Mouse (Mus musculus) cerebellum, adult 11 months (tissue): Measurements from ENCODE around the gene Scoc.
"Not testable (repeated sequence)": the region's sequence is repeated elsewhere in the genome, so short reads cannot be mapped to it uniquely, and the experiment has no call there.

Source experiments
- DNase-seq: peaks from one replicate; pipeline ENCODE4 v3.0.0; 2022

Gene Scoc

GRCm38 (mm10) chr8:83458222-83458621, at the start of gene Scoc:
Scoc (minus strand) TSS chr8:83458391.
- DNase-seq = no peak

GRCm38 (mm10) chr8:83459606-83460005, 1.4 kb upstream of the Scoc start:
- DNase-seq = no peak

- no peak for DNase-seq
These were observed 1.1 kb downstream of the Scoc start for GRCm38 (mm10) chr8:83457121-83457520.

- DNase-seq = no peak
These were observed 7.1 kb downstream of the Scoc start for GRCm38 (mm10) chr8:83451056-83451455.

- no peak for DNase-seq
These were observed 8.2 kb downstream of the Scoc start for GRCm38 (mm10) chr8:83449960-83450359.

- no peak for DNase-seq
These were observed 15.2 kb downstream of the Scoc start for GRCm38 (mm10) chr8:83443052-83443400.

GRCm38 (mm10) chr8:83442243-83443051, 15.7 kb downstream of the Scoc start:
- DNase-seq = peak; percentile 97

GRCm38 (mm10) chr8:83441656-83442242, 16.4 kb downstream of the Scoc start:
- DNase-seq = no peak

GRCm38 (mm10) chr8:83437077-83437476, 21.1 kb downstream of the Scoc start:
- DNase-seq = no peak

GRCm38 (mm10) chr8:83429071-83429524, 29.1 kb downstream of the Scoc start:
- DNase-seq = no peak

GRCm38 (mm10) chr8:83428621-83429020, 29.6 kb downstream of the Scoc start:
- DNase-seq = not testable (repeated sequence)

GRCm38 (mm10) chr8:83426949-83427348, 31.2 kb downstream of the Scoc start:
- DNase-seq = no peak

- no peak for DNase-seq
These were observed 32.0 kb downstream of the Scoc start for GRCm38 (mm10) chr8:83426104-83426759.

GRCm38 (mm10) chr8:83425202-83425601, 33.0 kb downstream of the Scoc start:
- no peak for DNase-seq

GRCm38 (mm10) chr8:83423032-83423825, 35.0 kb downstream of the Scoc start:
- DNase-seq = no peak

- no peak for DNase-seq
These were observed 36.8 kb downstream of the Scoc start for GRCm38 (mm10) chr8:83421354-83421753.

GRCm38 (mm10) chr8:83418805-83419516, 39.2 kb downstream of the Scoc start:
- no peak for DNase-seq

GRCm38 (mm10) chr8:83417970-83418369, 40.2 kb downstream of the Scoc start:
- DNase-seq = no peak

GRCm38 (mm10) chr8:83416878-83417277, 41.3 kb downstream of the Scoc start:
- DNase-seq = no peak

GRCm38 (mm10) chr8:83408496-83408895, 49.7 kb downstream of the Scoc start:
- DNase-seq = no peak

GRCm38 (mm10) chr8:83406836-83407235, 51.4 kb downstream of the Scoc start:
- no peak for DNase-seq

- DNase-seq = no peak
These were observed 52.6 kb downstream of the Scoc start for GRCm38 (mm10) chr8:83405548-83405947.
